Mouse (Mus musculus) layer of hippocampus, postnatal 36 days (tissue): ENCODE measurements around the gene Olfr960. TPM values are rescaled to one million over a fixed set of nuclear protein-coding genes. Genes with fewer than 3 reads are reported as not detected.
A peak's percentile ranks its signal among the peaks of the same experiment; 100 is the strongest.

Experiments
- DNase-seq, 2 experiments: peaks; one replicate each; pipeline ENCODE4 v3.0.0; 2022
- total RNA-seq, 2 experiments: library from RNA; stranded (reverse); gene quantifications; 2 replicates each; pipeline ENCODE4 v1.2.3; 2021

Gene Olfr960
- not detected for total RNA-seq

DNA sequence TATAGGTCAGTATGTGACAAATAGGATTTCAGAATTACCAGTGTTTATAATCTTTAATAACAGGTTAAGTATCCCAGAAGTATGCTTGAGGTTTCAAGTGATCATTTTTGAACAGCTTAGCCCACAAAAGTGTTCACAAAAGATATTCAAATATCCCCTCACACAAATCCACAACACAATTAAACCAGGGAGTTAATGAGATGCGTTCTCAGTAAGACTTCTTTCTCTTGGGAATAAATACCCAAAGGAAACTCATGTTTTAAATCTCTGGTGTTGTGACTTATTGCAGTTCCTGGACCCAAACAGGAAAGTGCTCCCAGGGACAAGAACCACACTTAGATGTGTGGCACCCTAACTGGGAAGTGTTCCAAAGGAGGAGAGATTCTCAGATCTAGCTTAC lies at the start of gene Olfr960:
TSS of gene Olfr960 (plus strand) at position 301 of the 400 bp plus-strand sequence.
- no peak for DNase-seq

DNA sequence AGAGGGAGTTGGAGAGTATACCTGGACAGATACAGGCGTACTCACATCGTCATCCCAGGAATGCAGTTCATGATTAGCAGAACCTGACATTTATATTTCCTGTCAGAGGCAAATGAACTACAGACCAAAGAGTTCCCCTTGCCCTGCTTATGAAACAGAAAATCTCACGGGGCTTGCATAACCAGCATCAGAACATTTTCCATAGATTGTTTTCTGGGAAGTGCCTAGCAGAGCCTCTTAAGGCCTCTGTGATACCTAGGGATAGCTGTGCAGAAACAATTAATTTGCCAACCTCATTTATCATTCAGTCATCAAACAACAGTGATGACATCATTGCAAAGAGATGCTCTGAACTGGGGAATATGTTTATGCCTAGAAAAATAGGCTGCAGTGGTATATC lies 45.7 kb upstream of the Olfr960 start, which contains the start of gene Olfr959:
TSS of gene Olfr959 (minus strand) at position 101 of the 400 bp plus-strand sequence.
- DNase-seq, result no peak

DNA sequence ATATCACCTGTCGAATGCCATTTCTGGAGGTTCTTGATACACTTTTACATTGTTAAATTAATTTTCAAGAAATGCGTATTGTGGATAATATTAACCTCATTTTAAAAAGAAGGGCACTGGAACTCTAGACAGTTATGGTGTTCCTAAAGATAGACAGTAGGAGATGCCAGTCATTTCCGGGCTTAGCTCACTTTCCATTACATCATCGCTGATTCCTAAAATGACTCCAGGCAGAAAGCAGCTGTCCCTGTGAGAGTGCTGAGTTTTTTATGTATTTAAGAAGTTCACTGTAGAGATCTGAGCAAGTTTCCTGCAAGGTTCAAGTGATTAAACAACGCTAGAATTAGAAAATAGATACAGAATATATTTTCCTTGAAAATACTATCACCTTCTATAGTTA lies 44.1 kb upstream of the Olfr960 start:
- no peak for DNase-seq

- peak; percentile 7 for DNase-seq
Observed at GRCm38 (mm10) chr9:39602536-39603332, 18.4 kb upstream of the Olfr960 start.

DNA sequence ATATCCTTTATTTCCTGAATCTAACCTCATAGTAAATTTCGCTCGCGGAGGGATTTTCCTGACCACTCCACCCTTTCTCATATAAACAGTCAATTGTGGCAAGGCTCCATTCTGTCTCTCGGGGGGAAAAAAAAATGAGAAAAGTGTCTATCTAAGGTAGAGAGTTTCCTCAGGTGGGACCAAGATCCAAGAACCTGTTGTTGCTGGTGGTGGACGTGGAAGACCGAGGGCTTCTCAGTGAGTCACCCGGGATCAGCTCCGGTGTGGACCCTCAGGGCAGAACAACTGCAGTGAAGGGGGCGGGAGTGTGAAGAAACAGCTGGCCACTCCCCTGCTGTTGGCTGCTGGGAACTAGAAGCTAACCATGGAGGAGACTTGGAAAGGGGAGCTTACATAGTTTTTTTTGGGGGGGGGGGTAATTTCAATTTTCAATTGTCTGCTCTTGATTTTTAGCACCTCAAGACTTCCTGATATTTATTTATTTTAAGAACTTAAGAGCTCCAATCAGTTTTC lies 17.8 kb upstream of the Olfr960 start:
- DNase-seq, result peak in 1 of 2 experiments; percentile 2

- no peak for DNase-seq
Observed at GRCm38 (mm10) chr9:39603999-39604453, 17.1 kb upstream of the Olfr960 start, which contains the start of gene AW551984. TSS of gene AW551984 (minus strand) at chr9:39604403.

DNA sequence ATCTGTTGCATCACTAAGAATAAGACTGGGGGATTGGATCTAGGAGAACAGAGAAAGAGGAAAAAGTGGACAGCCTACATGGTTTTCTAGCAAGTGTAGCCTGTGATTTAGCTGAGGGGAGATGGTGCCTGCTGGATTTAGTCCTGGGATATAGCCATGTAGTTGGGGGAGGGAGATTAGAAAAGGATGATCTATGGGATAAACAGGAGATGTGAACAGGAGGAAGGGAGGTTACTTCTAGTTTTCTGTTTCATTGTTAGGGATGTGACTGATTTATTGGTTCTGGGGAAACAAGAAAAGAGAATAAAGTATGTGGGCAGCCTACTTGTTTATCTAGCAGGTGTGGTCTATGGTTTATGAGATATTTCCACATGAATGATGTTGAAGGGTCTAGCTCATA lies 12.7 kb upstream of the Olfr960 start:
- DNase-seq, result no peak

- no peak for DNase-seq
Observed at GRCm38 (mm10) chr9:39610355-39610754, 10.8 kb upstream of the Olfr960 start, which contains the start of gene Olfr148. TSS of gene Olfr148 (plus strand) at chr9:39610655.

DNA sequence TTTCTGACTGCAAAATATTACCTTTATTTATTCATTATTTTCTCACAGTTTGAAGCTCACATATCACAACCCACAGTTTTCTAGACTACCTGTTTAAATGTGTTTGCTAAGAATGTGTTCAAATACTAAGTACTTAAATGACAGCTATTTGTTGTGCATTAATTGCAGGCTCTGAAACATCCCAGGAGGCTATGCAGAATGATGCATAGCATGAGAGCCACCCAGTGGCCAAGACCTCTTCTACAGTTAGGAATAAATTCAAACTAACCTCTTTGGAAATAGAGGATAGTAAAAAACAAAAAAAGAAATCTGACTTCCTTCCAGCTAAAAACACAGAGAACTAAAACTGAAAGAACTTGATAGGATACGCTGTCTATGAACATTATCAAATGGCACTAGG lies 9.2 kb upstream of the Olfr960 start:
- peak in 1 of 2 experiments; percentile 6 for DNase-seq

GRCm38 (mm10) chr9:39623783-39624182 lies 2.6 kb downstream of the Olfr960 start:
- no peak for DNase-seq

GRCm38 (mm10) chr9:39624711-39625110 lies 3.5 kb downstream of the Olfr960 start:
- no peak for DNase-seq

- no peak for DNase-seq
Observed at GRCm38 (mm10) chr9:39629069-39629468, 7.9 kb downstream of the Olfr960 start.

GRCm38 (mm10) chr9:39633913-39634594 lies 12.9 kb downstream of the Olfr960 start:
- peak; percentile 21 to 55 for DNase-seq

DNA sequence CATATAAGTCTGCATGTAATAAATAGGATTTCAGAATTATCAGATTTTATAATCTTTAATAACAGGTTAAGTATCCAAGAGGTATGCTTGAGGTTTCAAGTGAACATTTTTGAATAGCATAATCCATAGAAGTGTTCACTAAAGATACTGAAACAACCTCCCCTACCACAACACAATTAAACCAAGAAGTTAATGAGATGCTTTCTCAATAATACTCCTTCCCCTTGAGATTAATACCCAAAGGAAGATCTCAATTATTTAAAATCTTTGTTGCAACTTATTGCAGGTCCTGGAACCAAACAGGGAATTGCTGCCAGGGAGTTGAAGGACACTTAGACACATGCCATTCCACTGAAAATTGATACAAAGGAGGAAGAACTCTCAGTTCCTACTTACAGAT lies 23.6 kb downstream of the Olfr960 start, which contains the start of gene Olfr961:
TSS of gene Olfr961 (plus strand) at position 301 of the 400 bp plus-strand sequence.
- DNase-seq, result no peak

DNA sequence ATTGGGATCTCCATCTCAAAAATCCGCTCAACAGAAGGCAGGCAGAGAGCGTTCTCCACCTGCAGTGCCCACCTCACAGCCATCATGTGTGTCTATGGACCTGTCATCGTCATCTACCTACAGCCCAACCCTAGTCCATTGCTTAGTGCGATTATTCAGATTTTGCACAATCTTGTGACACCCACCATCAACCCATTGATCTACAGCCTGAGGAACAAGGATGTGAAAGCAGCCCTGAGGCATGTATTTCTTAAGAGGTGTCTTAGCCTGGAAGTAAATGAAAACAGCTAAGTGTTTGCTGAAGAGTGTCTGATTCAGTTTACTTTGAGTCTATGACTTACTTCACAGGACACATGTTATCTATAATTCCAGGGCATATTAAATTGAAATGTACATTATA lies 26.2 kb downstream of the Olfr960 start:
- no peak for DNase-seq

- no peak for DNase-seq
Observed at GRCm38 (mm10) chr9:39654756-39655396, 33.7 kb downstream of the Olfr960 start.

DNA sequence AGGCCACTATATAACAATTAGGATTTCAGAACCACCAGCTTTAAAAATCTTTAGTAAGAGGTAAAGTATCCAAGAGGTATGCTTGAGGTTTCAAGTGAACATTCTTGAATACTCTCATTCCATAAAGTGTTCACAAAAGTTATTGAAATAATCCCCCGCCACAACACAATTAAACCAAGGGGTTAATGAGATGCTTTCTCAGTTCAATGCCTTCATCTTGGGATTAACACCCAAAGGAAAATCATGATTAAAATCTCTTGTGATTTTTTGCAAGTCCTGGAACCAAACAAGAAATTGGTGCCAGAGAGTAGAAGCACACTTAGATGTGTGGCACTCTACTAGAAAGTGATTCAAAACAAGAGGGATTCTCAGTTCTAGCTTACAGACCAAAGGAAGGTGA lies 45.7 kb downstream of the Olfr960 start, which contains the start of gene Olfr963:
TSS of gene Olfr963 (plus strand) at position 301 of the 400 bp plus-strand sequence.
- no peak for DNase-seq

- no peak for DNase-seq
Observed at GRCm38 (mm10) chr9:39669723-39670122, 48.5 kb downstream of the Olfr960 start.
